Mouse (Mus musculus) kidney, adult 2 months (tissue): Measurements from ENCODE around the gene 1700066M21Rik. TPM values are rescaled to one million over a fixed set of nuclear protein-coding genes. Genes with fewer than 3 reads are reported as not detected.

Source experiments
- DNase-seq: peaks from one replicate; pipeline ENCODE4 v3.0.0; 2021
- H3K27ac ChIP-seq: fragments of 200-500 bp; 2 replicates; pipeline ENCODE4 v1.5.1; 2012; ENCODE audit warnings: low read depth, low read length, control low read depth, inconsistent platforms; ENCODE audit not compliant: insufficient read depth
- H3K27me3 ChIP-seq: fragments of 200-500 bp; replicated peaks from 2 replicates; pipeline ENCODE4 v1.6.1; 2012; ENCODE audit warnings: mild to moderate bottlenecking, moderate library complexity, low read length, inconsistent platforms; ENCODE audit not compliant: control insufficient read depth, insufficient read depth
- H3K36me3 ChIP-seq: fragments of 200-500 bp; 2 replicates; pipeline ENCODE4 v1.6.1; 2012; ENCODE audit warnings: mild to moderate bottlenecking, moderate library complexity, low read length, inconsistent platforms; ENCODE audit not compliant: control insufficient read depth, insufficient read depth
- H3K4me1 ChIP-seq: fragments of 200-500 bp; 2 replicates; pipeline ENCODE4 v1.6.1; 2011; ENCODE audit warnings: low read length; ENCODE audit not compliant: control insufficient read depth, insufficient read depth
- H3K4me3 ChIP-seq: fragments of 200-500 bp; 2 replicates; pipeline ENCODE4 v1.5.1; 2011; ENCODE audit warnings: mild to moderate bottlenecking, low read depth, low read length, control low read depth; ENCODE audit not compliant: insufficient read depth
- CTCF ChIP-seq: fragments of 200-500 bp; conservative IDR thresholded peaks from 2 replicates; pipeline ENCODE4 v1.5.1; 2011; ENCODE audit warnings: low read depth, mild to moderate bottlenecking, control low read depth, low read length, moderate library complexity, mixed read lengths; ENCODE audit not compliant: insufficient read depth, insufficient read length
- POLR2A ChIP-seq: fragments of 200-500 bp; IDR thresholded peaks from one replicate; pipeline ENCODE4 v1.6.1; 2011; ENCODE audit warnings: low read depth, low read length, control low read depth
- WGBS: fragments of 180-500 bp; shearing (Covaris S2); methylation state at CpG from one replicate; pipeline ENCODE4 v1.1.7; 2018; 5-methylcytosine and 5-hydroxymethylcytosine counted together
- polyA plus RNA-seq: library from polyadenylated mRNA; depleted of rRNA; stranded (reverse); fragments of >200 nt; gene quantifications from 2 replicates; pipeline ENCODE4 v1.2.3, GENCODE M21; 2012

The 1700066M21Rik gene
- polyA plus RNA-seq, 1 experiment = 2.8 TPM

DNA sequence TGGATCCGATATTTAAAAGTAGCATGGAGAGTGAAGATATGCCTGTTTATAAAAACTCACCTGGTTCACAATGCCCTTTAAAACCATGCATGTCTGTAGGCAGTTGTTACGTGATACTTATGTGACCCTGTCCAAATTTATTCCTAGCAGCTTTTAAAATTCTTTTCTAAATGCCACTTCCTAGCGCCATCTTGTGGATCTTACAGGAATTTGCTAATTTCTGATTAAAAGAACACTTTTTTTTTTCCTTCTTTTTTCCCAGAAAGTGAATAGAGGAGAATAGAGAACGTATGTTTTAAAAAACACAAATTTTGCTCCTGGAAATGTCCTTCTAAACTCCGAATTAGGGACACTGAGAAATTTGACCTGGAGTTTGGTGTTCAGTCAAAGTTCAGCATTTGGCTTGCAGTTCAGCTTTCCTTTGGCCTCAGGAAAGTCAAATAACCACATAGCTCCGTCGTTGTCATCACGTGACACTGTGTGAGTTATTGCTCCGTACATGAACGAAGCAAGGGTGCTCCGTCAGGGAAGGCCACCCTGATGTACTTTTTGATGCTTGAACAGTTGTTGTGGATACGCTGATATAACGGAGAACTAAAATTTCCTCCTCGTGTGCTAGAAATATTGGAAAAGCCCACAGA, 38.1 kb upstream of the 1700066M21Rik start:
- Histone ChIP-seq H3K4me1 (no peaks in the 10 kb centered on the region), H3K27me3 (no peaks in the 10 kb centered on the region), H3K36me3 (no peaks in the 10 kb centered on the region), H3K4me3 (no peak overlapping the region), H3K27ac (no peak overlapping the region)
- no peak for TF ChIP-seq CTCF
- TF ChIP-seq POLR2A = no peak
- 42% methylated on average over 14 of the region's 14 CpGs for WGBS
- DNase-seq = peak; percentile 12

DNA sequence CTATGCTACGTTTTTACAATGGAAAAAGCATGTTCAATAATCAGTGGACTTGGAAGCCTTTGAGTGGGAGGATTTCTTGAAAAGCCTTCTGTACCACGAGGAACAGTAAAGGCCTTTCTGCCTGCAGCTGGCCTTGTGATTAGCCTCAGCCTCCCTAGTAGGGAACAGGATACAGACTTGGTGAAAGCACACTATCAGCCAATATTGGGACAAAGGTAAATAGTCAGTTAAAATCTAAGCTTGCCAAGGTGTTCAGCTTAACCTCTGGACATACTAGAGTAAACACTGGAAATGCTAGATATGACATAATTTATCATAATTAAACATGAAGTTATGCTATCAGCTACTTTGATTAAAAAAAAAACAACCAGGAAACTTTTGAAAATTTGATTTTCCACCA, 36.2 kb upstream of the 1700066M21Rik start:
- H3K4me1 ChIP-seq = no peaks in the 10 kb centered on the region
- no peak overlapping the region for H3K4me3 ChIP-seq
- no peak for DNase-seq
- no peak for TF ChIP-seq POLR2A
- no peak for TF ChIP-seq CTCF
- H3K27ac ChIP-seq = no peak overlapping the region
- no peaks in the 10 kb centered on the region; the same call in 1 of the 2 replicates for H3K27me3 ChIP-seq
- 57% methylated on average over 2 of the region's 2 CpGs for WGBS
- no peaks in the 10 kb centered on the region for H3K36me3 ChIP-seq

DNA sequence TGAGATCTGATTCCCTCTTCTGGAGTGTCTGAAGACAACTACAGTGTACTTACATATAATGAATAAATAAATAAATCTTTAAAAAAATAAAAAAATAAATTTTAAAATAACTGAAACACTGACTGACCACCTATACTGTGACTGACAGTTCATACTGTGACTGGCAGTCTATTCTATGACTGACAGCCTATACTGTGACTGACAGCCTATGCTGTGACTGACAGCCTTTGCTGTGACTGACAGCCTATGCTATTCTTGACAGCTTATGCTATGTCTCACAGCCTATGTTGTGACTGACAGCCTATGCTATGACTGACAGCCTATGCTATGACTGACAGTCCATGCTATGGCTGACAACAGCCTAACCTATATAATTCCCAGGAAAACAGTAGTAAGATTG, 29.9 kb upstream of the 1700066M21Rik start:
- Histone ChIP-seq H3K4me1 (no peaks in the 10 kb centered on the region), H3K36me3 (no peaks in the 10 kb centered on the region), H3K27me3 (no peaks in the 10 kb centered on the region; the same call in 1 of the 2 replicates), H3K4me3 (no peak overlapping the region), H3K27ac (no peak overlapping the region)
- no peak for DNase-seq
- no peak for TF ChIP-seq POLR2A
- TF ChIP-seq CTCF = no peak

DNA sequence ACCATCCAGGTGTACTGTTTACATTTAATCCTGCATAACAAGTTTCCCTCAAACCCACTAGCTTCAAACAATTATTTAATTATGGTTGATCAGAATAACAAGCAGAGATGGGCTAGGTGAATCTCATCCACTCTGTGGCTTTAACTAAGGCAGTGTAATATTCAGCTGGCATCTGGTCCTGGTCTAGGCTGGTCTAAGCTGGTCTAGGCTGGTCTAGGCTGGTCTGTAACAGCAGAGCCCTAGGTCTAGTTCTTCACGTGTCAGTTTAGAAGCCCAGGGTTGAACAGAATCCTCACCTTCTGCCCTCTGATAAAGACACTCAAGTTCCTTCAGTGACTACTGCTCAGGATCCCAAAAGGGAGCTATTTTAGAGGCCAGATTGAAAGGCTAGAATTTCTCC, 25.5 kb upstream of the 1700066M21Rik start:
- no peak overlapping the region for H3K4me3 ChIP-seq
- no peaks in the 10 kb centered on the region; the same call in 1 of the 2 replicates for H3K27me3 ChIP-seq
- WGBS = 39% methylated on average over 1 of the region's 1 CpGs
- H3K4me1 ChIP-seq = no peaks in the 10 kb centered on the region
- no peak for DNase-seq
- H3K36me3 ChIP-seq = no peaks in the 10 kb centered on the region
- TF ChIP-seq CTCF = no peak
- no peak for TF ChIP-seq POLR2A
- no peak overlapping the region for H3K27ac ChIP-seq

DNA sequence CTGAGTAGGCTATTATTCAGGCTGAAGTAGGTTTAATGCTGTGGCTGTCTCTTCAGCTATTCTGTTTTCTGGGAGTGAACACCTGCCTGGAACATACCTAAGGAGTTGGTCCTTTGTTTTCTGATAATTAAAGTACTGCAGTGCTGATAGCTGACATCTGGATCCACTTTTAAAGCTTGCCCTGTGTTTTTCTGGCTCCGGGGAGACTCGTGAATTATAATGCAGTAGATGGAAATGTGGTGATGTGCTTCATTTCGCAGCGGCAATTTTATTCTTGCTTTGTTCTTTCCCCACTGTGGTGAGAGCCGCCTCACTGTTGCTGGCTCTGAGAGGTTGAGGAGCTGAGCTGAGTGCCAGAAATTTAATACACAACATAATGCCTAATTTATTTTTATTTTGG, 18.9 kb upstream of the 1700066M21Rik start:
- no peaks in the 10 kb centered on the region for H3K4me1 ChIP-seq
- no peak overlapping the region for H3K27ac ChIP-seq
- TF ChIP-seq POLR2A = no peak
- WGBS = 89% methylated on average over 5 of the region's 5 CpGs
- no peak for DNase-seq
- H3K27me3 ChIP-seq = no peaks in the 10 kb centered on the region
- H3K4me3 ChIP-seq = no peak overlapping the region
- H3K36me3 ChIP-seq = no peaks in the 10 kb centered on the region

DNA sequence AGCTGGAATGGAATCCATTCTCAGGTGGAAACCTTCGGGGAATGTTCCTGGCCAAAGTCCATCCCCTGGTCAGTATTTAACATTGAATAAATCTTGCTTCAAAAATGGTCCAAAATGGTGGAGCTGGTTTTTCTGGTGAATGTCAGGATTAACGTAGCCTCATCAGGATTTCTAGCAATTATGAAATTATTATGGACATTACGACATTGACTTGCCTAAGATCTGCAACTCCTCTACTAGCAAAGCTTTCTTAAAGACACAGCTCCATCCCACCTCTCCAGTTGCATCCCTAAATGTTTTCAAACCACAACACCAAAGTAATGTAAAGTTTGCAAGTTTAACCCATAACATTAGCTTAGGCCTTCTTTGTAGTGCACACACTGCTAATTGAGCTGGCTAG, 10.0 kb upstream of the 1700066M21Rik start:
- Histone ChIP-seq H3K27ac (no peak overlapping the region), H3K4me1 (no peaks in the 10 kb centered on the region), H3K36me3 (no peaks in the 10 kb centered on the region), H3K4me3 (no peak overlapping the region), H3K27me3 (no peaks in the 10 kb centered on the region)
- TF ChIP-seq CTCF (no peak), POLR2A (no peak)
- DNase-seq = no peak
- WGBS = 85% methylated on average over 3 of the region's 3 CpGs

DNA sequence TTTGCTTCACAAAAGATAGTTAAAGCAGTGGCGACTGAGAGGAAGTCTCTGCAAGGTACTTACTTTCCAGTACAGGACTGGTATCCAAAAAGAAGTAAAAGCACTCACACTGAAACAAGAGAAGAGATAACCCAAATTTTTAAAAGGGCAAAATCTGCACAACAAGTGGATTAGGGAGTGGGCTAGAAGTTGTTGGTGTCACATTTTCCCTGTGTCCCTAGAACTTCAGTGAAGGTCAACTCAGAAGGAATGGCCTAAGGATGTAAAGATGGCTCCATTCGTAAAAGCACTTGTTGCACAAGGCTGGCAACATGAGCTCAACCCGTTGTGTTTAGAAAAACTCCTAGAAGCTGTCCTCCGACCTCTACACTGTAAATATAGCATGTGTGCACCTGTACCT, 8.3 kb upstream of the 1700066M21Rik start:
- no peak for TF ChIP-seq CTCF
- TF ChIP-seq POLR2A = no peak
- Histone ChIP-seq H3K4me3 (no peak overlapping the region), H3K27me3 (no peaks in the 10 kb centered on the region), H3K4me1 (no peaks in the 10 kb centered on the region), H3K36me3 (no peaks in the 10 kb centered on the region), H3K27ac (no peak overlapping the region)
- WGBS = 81% methylated on average over 4 of the region's 4 CpGs
- DNase-seq = no peak
